ENCODE assay signal across 23 mouse cellular contexts in genomic region chr3:83799486-83799885, GRCm38 (mm10). TPM values are rescaled to one million over a fixed set of nuclear protein-coding genes. Genes with fewer than 3 reads are reported as not detected.
"Had no signal": no experiment of that assay in that cellular context is flagged by ENCODE, and none has a peak within 500 bp of the region (broad histone marks: within the 10 kb centered on the region; RNA-seq: fewer than 3 reads in every experiment).

No protein-coding gene starts in this region.

- H3K9me3 ChIP-seq: lung, embryonic 15.5 days; midbrain, embryonic 10.5 days; neural tube, embryonic 15.5 days had no signal

- H3K4me2 ChIP-seq: lung, embryonic 15.5 days; midbrain, embryonic 12.5 days; neural tube, embryonic 13.5 days; neural tube, embryonic 15.5 days had no signal

- H3K9ac ChIP-seq: liver, postnatal 0 days; lung, embryonic 15.5 days; midbrain, embryonic 12.5 days; neural tube, embryonic 13.5 days; neural tube, embryonic 15.5 days had no signal

- DNase-seq: liver, postnatal 0 days; lung, adult 2 months; lung, postnatal 14 days; lung, postnatal 36 days; midbrain, embryonic 14.5 days; retina, postnatal 1 day; right cerebral cortex, adult 18-20 months; right cerebral cortex, postnatal 25 days; right cerebral cortex, postnatal 4 days; spleen, adult 18-20 months; thymus, adult 18-20 months; thymus, postnatal 14 days; thymus, postnatal 36 days had no signal

- H3K4me1 ChIP-seq: lung, embryonic 15.5 days; midbrain, embryonic 12.5 days; neural tube, embryonic 15.5 days had no signal

- H3K36me3 ChIP-seq: lung, embryonic 15.5 days; midbrain, embryonic 10.5 days; midbrain, embryonic 12.5 days; neural tube, embryonic 13.5 days; neural tube, embryonic 15.5 days had no signal

- H3K27ac ChIP-seq: lung, embryonic 15.5 days; midbrain, embryonic 10.5 days; midbrain, embryonic 12.5 days; neural tube, embryonic 13.5 days; neural tube, embryonic 15.5 days had no signal

- H3K4me3 ChIP-seq: lung, embryonic 15.5 days; midbrain, embryonic 10.5 days; midbrain, embryonic 12.5 days; myocyte; neural tube, embryonic 13.5 days; neural tube, embryonic 15.5 days had no signal

- H3K27me3 ChIP-seq: lung, embryonic 15.5 days; midbrain, embryonic 12.5 days; neural tube, embryonic 13.5 days; neural tube, embryonic 15.5 days had no signal

- ATAC-seq: liver, postnatal 0 days; lung, postnatal 0 days; midbrain, embryonic 16.5 days had no signal

RNA-seq across cellular contexts. Expression of gene Sfrp2, which starts 33.4 kb away (rescaled TPM):
- total RNA-seq: megakaryocyte, adult 5-6 weeks; megakaryocyte-erythroid progenitor cell, adult 5-6 weeks had no signal
